Mouse (Mus musculus) kidney, adult 2 months (tissue): ENCODE measurements around the gene Eif4g1.

ENCODE experiments used
- CTCF ChIP-seq: fragments of 200-500 bp; conservative IDR thresholded peaks from 2 replicates; pipeline ENCODE4 v1.5.1; 2011; ENCODE audit warnings: low read depth, mild to moderate bottlenecking, control low read depth, low read length, moderate library complexity, mixed read lengths; ENCODE audit not compliant: insufficient read depth, insufficient read length
- POLR2A ChIP-seq: fragments of 200-500 bp; IDR thresholded peaks from one replicate; pipeline ENCODE4 v1.6.1; 2011; ENCODE audit warnings: low read depth, low read length, control low read depth

DNA sequence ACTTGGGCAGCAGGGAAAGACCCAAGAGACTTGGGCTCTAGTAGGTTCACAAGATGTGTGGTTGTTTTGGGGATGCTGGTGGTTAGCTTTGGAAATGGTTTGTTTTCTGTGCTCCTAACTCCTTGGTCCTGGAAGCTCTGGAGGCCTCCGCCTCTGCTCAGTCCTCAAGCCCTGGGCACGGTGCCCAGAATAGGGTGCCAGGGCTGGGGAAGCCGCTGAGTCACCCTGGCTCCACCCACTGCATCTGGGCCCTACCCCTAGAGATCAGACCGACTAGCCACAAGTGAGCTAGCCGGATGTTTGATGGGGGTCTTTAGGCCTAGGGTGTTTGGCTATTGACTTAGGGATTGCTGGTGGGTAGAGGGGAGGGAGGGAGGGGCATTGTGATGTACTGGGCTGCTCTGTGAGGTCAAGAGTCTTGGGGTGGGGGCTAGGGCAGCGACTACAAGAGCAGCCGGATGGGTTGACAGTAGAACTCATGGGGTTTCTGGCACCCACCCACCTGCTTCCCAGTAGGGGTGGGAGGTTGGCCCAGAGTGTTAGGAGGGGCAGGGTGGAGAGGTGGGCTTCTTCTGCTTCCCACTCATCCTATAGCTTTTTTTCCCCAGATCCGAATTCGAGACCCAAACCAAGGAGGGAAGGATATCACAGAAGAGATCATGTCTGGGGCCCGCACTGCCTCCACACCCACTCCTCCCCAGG, 10.0 kb downstream of the Eif4g1 start:
- TF ChIP-seq CTCF (no peak), POLR2A (no peak)
